Mouse (Mus musculus): ENCODE results near the gene Sac3d1.

DNA sequence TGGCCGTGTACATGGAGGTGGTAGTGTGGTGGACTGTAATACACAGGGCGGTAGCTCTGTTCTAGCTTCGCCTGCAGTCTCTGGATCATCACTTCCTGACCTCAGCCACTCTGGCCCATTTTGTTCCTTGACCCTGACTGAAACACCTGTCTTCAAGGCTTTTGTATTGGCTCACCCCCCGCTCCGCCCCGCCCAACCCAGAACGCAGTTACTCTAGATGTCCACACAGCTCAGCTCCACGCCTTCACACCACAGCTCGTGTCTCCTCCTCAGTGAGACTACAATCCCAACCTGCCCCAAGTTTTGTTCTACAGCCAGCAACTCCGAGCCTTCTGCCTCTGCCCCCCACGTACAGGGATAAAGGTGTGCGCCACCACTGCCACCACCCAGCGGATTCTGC is 29.6 kb downstream of the Sac3d1 start:
- no peak for TF ChIP-seq POLR2A (IDR thresholded peaks at IDR 0.05; ENCODE audit: extremely low read depth, insufficient read depth, low read length)
- TF ChIP-seq CTCF (IDR thresholded peaks at IDR 0.05; ENCODE audit: low read depth, low read length) = no peak
